Mouse (Mus musculus) intestine, postnatal 0 days (tissue): ENCODE data around the gene Tmem33. TPM values are rescaled to one million over a fixed set of nuclear protein-coding genes. Genes with fewer than 3 reads are reported as not detected.
A peak's percentile ranks its signal among the peaks of the same experiment; 100 is the strongest.

Experiments used
- ATAC-seq: fragments of 200-750 bp; cut with Nextera tagmentation; 2 replicates; pipeline ENCODE4 v1.8.0; 2017; ENCODE audit warnings: mild to moderate bottlenecking, moderate TSS enrichment, moderate library complexity
- H3K27ac ChIP-seq: fragments of 300-500 bp; sonication (generic); 2 replicates; pipeline ENCODE4 v1.5.1; 2014; ENCODE audit warnings: mild to moderate bottlenecking, low read depth, low read length, moderate library complexity
- H3K27me3 ChIP-seq: fragments of 300-500 bp; sonication (generic); replicated peaks from 2 replicates; pipeline ENCODE4 v1.6.1; 2014; ENCODE audit warnings: low read length, mixed read lengths; ENCODE audit not compliant: control insufficient read depth, insufficient read depth
- H3K36me3 ChIP-seq: fragments of 300-500 bp; sonication (generic); 2 replicates; pipeline ENCODE4 v1.6.1; 2014; ENCODE audit warnings: mild to moderate bottlenecking, moderate library complexity; ENCODE audit not compliant: control insufficient read depth, insufficient read depth
- H3K4me1 ChIP-seq: fragments of 300-500 bp; sonication (generic); replicated peaks from 2 replicates; pipeline ENCODE4 v1.6.1; 2014; ENCODE audit warnings: antibody characterized with exemption, low read length, mixed read lengths; ENCODE audit not compliant: control insufficient read depth, insufficient read depth
- H3K4me2 ChIP-seq: fragments of 300-500 bp; sonication (generic); replicated peaks from 2 replicates; pipeline ENCODE4 v1.6.1; 2014; ENCODE audit warnings: low read depth, mild to moderate bottlenecking, moderate library complexity
- H3K4me3 ChIP-seq: fragments of 300-500 bp; sonication (generic); 2 replicates; pipeline ENCODE4 v1.5.1; 2014; ENCODE audit warnings: low read depth, low read length
- H3K9ac ChIP-seq: fragments of 300-500 bp; sonication (generic); 2 replicates; pipeline ENCODE4 v1.6.1; 2014; ENCODE audit warnings: mild to moderate bottlenecking, low read depth, low read length
- H3K9me3 ChIP-seq: fragments of 300-500 bp; sonication (generic); 2 replicates; pipeline ENCODE4 v1.6.1; 2016; ENCODE audit warnings: mixed run types; ENCODE audit not compliant: control insufficient read depth
- CTCF ChIP-seq: sonication (generic); IDR thresholded peaks from 2 replicates; pipeline ENCODE4 v1.5.1; 2016; ENCODE audit warnings: low read depth, mild to moderate bottlenecking, control low read depth, antibody characterized with exemption, moderate library complexity
- WGBS: fragments of 180-500 bp; shearing (Covaris S2); extraction: QIAGEN DNeasy Blood & Tissue Kit; methylation state at CpG from one replicate; pipeline ENCODE4 v1.1.7; 2014; 5-methylcytosine and 5-hydroxymethylcytosine counted together
- polyA plus RNA-seq: library from polyadenylated mRNA; unstranded; fragments of >200 nt; fragmentation: Nextera tagmentation; extraction: Ambion mirVana; gene quantifications from 2 replicates; pipeline ENCODE4 v1.2.1, GENCODE M21; 2015

The Tmem33 gene
- polyA plus RNA-seq, 1 experiment from 2014 or later: 140 TPM

GRCm38 (mm10) chr5:67279407-67279806, 19.0 kb downstream of the Tmem33 start:
- Histone ChIP-seq H3K27ac (no peak overlapping the region), H3K4me2 (no peak overlapping the region), H3K9me3 (no peaks in the 10 kb centered on the region), H3K4me3 (no peak overlapping the region), H3K9ac (no peak overlapping the region), H3K36me3 (peaks cover 20% of the 10 kb centered on the region), H3K27me3 (no peaks in the 10 kb centered on the region), H3K4me1 (no peaks in the 10 kb centered on the region)
- ATAC-seq: peak; percentile 56; the same call in 1 of the 2 replicates
- TF ChIP-seq CTCF: no peak
- 74% methylated on average over 9 of the region's 9 CpGs for WGBS

- H3K27ac ChIP-seq: no peak overlapping the region
- H3K27me3 ChIP-seq: no peaks in the 10 kb centered on the region
- no peak overlapping the region for H3K4me3 ChIP-seq
- H3K9ac ChIP-seq: no peak overlapping the region
- no peaks in the 10 kb centered on the region for H3K4me1 ChIP-seq
- H3K36me3 ChIP-seq: peaks cover 25% of the 10 kb centered on the region
- H3K4me2 ChIP-seq: no peak overlapping the region
- ATAC-seq: no peak
- no peak for TF ChIP-seq CTCF
- WGBS: 96% methylated on average over 4 of the region's 4 CpGs
- no peaks in the 10 kb centered on the region for H3K9me3 ChIP-seq
These were observed 19.5 kb downstream of the Tmem33 start for GRCm38 (mm10) chr5:67279840-67280239.

- no peak overlapping the region for H3K27ac ChIP-seq
- no peaks in the 10 kb centered on the region for H3K9me3 ChIP-seq
- no peak for TF ChIP-seq CTCF
- no peaks in the 10 kb centered on the region for H3K27me3 ChIP-seq
- 91% methylated on average over 4 of the region's 4 CpGs for WGBS
- no peak overlapping the region for H3K4me2 ChIP-seq
- no peak overlapping the region for H3K9ac ChIP-seq
- H3K4me3 ChIP-seq: no peak overlapping the region
- H3K36me3 ChIP-seq: peaks cover 30% of the 10 kb centered on the region
- no peak for ATAC-seq
- H3K4me1 ChIP-seq: no peaks in the 10 kb centered on the region
These were observed 20.0 kb downstream of the Tmem33 start for GRCm38 (mm10) chr5:67280400-67280799.

GRCm38 (mm10) chr5:67295029-67295428, 34.7 kb downstream of the Tmem33 start:
- no peaks in the 10 kb centered on the region for H3K9me3 ChIP-seq
- no peak for TF ChIP-seq CTCF

GRCm38 (mm10) chr5:67295682-67296081, 35.3 kb downstream of the Tmem33 start:
- H3K36me3 ChIP-seq: peaks cover 12% of the 10 kb centered on the region; the same call in 1 of the 2 replicates

More at GRCm38 (mm10) chr5:67295029-67295428, 34.7 kb downstream of the Tmem33 start:
- Histone ChIP-seq H3K27ac (no peak overlapping the region), H3K9ac (no peak overlapping the region), H3K36me3 (peaks cover 14% of the 10 kb centered on the region; the same call in 1 of the 2 replicates), H3K4me1 (no peaks in the 10 kb centered on the region), H3K4me2 (no peak overlapping the region), H3K4me3 (no peak overlapping the region), H3K27me3 (no peaks in the 10 kb centered on the region)
- ATAC-seq: no peak; the same call in 1 of the 2 replicates
- WGBS: 52% methylated on average over 3 of the region's 3 CpGs

GRCm38 (mm10) chr5:67296171-67296570, 35.8 kb downstream of the Tmem33 start:
- WGBS: 92% methylated on average over 1 of the region's 1 CpGs
- no peak overlapping the region for H3K27ac ChIP-seq
- no peaks in the 10 kb centered on the region for H3K27me3 ChIP-seq
- no peak overlapping the region for H3K4me3 ChIP-seq
- H3K4me2 ChIP-seq: no peak overlapping the region
- H3K36me3 ChIP-seq: peaks cover 12% of the 10 kb centered on the region; the same call in 1 of the 2 replicates
- no peak for ATAC-seq
- H3K9me3 ChIP-seq: no peaks in the 10 kb centered on the region
- H3K9ac ChIP-seq: no peak overlapping the region
- H3K4me1 ChIP-seq: 0 out of 2 replicates have a peak, but pooled peaks cover 1% of the 10 kb centered on the region
- no peak for TF ChIP-seq CTCF

More at GRCm38 (mm10) chr5:67295682-67296081, 35.3 kb downstream of the Tmem33 start:
- H3K27ac ChIP-seq: no peak overlapping the region
- no peaks in the 10 kb centered on the region for H3K9me3 ChIP-seq
- H3K27me3 ChIP-seq: no peaks in the 10 kb centered on the region
- no peaks in the 10 kb centered on the region for H3K4me1 ChIP-seq
- no peak for ATAC-seq
- no peak overlapping the region for H3K4me2 ChIP-seq
- no peak overlapping the region for H3K4me3 ChIP-seq
- no peak overlapping the region for H3K9ac ChIP-seq
- no peak for TF ChIP-seq CTCF
- whole genome bisulfite sequencing: 77% methylated on average over 6 of the region's 6 CpGs
